Mouse (Mus musculus): ENCODE results near the gene 1110059E24Rik. TPM values are rescaled to one million over a fixed set of nuclear protein-coding genes. Genes with fewer than 3 reads are reported as not detected.

The 1110059E24Rik gene
- polyA plus RNA-seq, 1 experiment = not detected

DNA sequence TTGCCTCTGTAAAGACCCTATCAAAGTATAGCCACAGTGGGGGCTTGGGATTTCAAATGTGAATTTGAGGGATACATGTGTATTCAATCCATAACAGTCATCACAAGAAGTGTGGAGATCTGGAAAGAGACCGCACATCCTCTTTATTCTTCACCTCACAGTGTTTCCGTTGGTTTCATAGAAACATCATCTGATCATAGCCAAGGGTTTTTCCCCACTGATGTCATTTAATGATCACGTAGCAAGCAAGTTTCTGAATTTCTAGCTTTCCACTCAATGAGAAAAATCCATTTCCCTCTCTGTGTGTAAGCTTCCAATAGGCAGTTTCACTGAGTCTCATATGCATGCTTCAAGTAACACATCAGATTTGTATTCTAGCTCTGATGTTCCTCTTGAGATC is 103.1 kb downstream of the 1110059E24Rik start:
- TF ChIP-seq CTCF (IDR thresholded peaks at IDR 0.05; ENCODE audit: insufficient read depth, low read depth, low read length) = no peak
- no peak overlapping the region for H3K27ac ChIP-seq (ENCODE audit: insufficient read depth, low read depth, low read length)
- WGBS = 91% methylated on average over 3 of the region's 3 CpGs
- H3K4me3 ChIP-seq (ENCODE audit: insufficient read depth, low read depth, low read length) = no peak overlapping the region
- H3K4me1 ChIP-seq (ENCODE audit: control insufficient read depth, insufficient read depth, low read length) = no peaks in the 10 kb centered on the region

DNA sequence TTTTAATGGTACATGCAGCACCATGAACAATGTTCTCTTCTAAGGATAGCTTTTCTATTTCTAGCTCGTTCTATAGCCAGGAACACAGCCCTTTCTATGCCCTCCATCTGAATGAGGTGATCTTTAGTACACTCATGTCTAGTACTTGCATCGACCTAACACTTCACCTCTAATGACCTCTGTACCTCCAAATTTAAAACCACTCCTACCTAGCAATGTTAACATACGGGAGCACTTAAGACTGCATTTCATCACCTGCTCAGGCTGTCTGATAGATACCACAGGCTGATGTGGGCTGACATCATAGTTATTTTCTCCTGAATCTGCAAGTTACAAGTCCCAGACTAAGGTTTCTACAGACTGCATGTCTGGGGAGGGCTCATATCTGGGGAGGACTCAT is 103.8 kb downstream of the 1110059E24Rik start:
- 80% methylated on average over 3 of the region's 3 CpGs for WGBS
- Histone ChIP-seq H3K4me3 (ENCODE audit: insufficient read depth, low read depth, low read length) (no peak overlapping the region), H3K4me1 (ENCODE audit: control insufficient read depth, insufficient read depth, low read length) (no peaks in the 10 kb centered on the region), H3K27ac (ENCODE audit: insufficient read depth, low read depth, low read length) (no peak overlapping the region)
- TF ChIP-seq POLR2A (IDR thresholded peaks at IDR 0.05; ENCODE audit: insufficient read depth, low read depth, low read length) = no peak
- TF ChIP-seq CTCF (IDR thresholded peaks at IDR 0.05; ENCODE audit: insufficient read depth, low read depth, low read length) = no peak

DNA sequence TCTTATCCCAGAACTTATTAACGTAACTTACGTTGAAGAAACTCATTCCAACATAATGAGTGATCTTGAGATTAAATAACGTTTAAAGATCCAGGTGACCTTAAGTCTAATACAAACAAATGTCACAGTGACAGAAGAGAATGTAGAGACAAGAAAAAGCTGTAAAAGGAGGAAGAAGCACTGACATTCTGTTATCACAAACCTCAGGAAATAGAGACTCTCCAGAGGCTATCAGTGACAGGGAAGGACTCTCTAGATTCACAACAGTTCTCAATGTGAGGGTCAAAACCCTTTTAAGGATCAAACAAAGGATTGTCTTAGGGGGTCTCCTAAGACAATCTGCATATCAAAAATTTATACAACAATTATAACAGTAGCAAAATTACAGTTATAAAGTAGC is 115.7 kb downstream of the 1110059E24Rik start:
- 92% methylated on average over 3 of the region's 3 CpGs for WGBS
- no peak overlapping the region for H3K27ac ChIP-seq (ENCODE audit: insufficient read depth, low read depth, low read length)
- TF ChIP-seq CTCF (IDR thresholded peaks at IDR 0.05; ENCODE audit: insufficient read depth, low read depth, low read length) (no peak), POLR2A (IDR thresholded peaks at IDR 0.05; ENCODE audit: insufficient read depth, low read depth, low read length) (no peak)

More for the DNA sequence above, 115.7 kb downstream of the 1110059E24Rik start:
- H3K4me1 ChIP-seq (ENCODE audit: control insufficient read depth, insufficient read depth, low read length) = no peaks in the 10 kb centered on the region
- H3K4me3 ChIP-seq (ENCODE audit: insufficient read depth, low read depth, low read length) = no peak overlapping the region

Other genes starting within 250 kb of the 1110059E24Rik start
- gene Gda, start 179.5 kb downstream of the 1110059E24Rik start, polyA plus RNA-seq (2012; ENCODE audit: insufficient read depth, insufficient read length, low replicate concordance, missing spikeins) = 178 TPM in 1 of 2 replicates, not detected in the other
- not detected in 2 replicates for gene Abhd17b, start 209 bp upstream of the 1110059E24Rik start, polyA plus RNA-seq (2012; ENCODE audit: insufficient read depth, insufficient read length, low replicate concordance, missing spikeins)
- not detected in 2 replicates for gene Cemip2, start 125.4 kb upstream of the 1110059E24Rik start, polyA plus RNA-seq (2012; ENCODE audit: insufficient read depth, insufficient read length, low replicate concordance, missing spikeins)